Mouse (Mus musculus) heart, adult 2 months (tissue): Measurements from ENCODE around the gene Zfp599.

Source experiments
- CTCF ChIP-seq: fragments of 200-600 bp; IDR thresholded peaks from 2 replicates; pipeline ENCODE4 v1.8.1; 2022; ENCODE audit warnings: antibody characterized with exemption, mild to moderate bottlenecking, moderate library complexity
- EP300 ChIP-seq: fragments of 200-500 bp; IDR thresholded peaks from 2 replicates; pipeline ENCODE4 v1.6.1; 2011; ENCODE audit warnings: low read depth, low read length, control low read depth; ENCODE audit not compliant: insufficient read depth
- POLR2A ChIP-seq: fragments of 200-500 bp; IDR thresholded peaks from 2 replicates; pipeline ENCODE4 v1.6.1; 2011; ENCODE audit warnings: mild to moderate bottlenecking, low read depth, low read length, control low read depth; ENCODE audit not compliant: insufficient read depth

DNA sequence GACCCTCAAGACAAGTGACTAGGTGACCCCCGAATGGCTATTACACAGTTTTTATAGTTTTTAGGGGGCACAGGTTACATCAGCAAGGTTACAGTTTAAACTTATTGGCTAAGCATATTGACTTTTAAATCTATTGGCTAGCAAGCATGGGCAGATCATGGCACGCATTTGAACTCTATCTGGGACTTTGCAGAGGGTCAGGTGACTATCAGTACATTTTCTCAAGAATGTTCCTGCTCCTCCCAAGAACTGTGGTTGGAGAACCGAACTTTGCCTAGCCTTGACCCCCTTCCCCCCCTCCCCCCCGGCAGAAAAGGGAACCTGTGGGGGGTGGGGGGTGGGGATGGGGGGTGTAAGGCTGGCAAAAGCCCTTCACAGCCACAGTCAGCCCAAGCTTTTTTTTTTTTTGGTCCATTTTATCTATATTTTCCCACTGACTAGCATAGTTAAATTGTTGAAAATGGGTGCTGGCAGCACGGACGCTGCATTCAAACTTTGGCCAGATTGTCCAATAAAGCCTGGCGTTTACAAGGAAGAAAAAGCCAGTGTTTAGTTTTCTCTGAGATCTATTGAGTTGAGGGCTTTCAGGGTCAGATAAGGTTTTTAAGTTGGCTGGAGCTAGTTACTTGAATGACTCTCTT, 30.2 kb downstream of the Zfp599 start:
- no peak for TF ChIP-seq CTCF
- TF ChIP-seq EP300, result no peak
- TF ChIP-seq POLR2A, result no peak
